Mouse (Mus musculus) testis, adult 2 months (tissue): ENCODE measurements around the gene Rtl8b.

Experiments
- CTCF ChIP-seq: fragments of 200-500 bp; IDR thresholded peaks from 2 replicates; pipeline ENCODE4 v1.5.1; 2012; ENCODE audit warnings: low read depth, mild to moderate bottlenecking, inconsistent platforms, low read length, moderate library complexity; ENCODE audit not compliant: control insufficient read depth, insufficient read depth, insufficient replicate concordance
- POLR2A ChIP-seq: fragments of 200-500 bp; IDR thresholded peaks from 2 replicates; pipeline ENCODE4 v1.6.1; 2012; ENCODE audit warnings: low read depth, mild to moderate bottlenecking, inconsistent platforms, low read length, moderate library complexity; ENCODE audit not compliant: control insufficient read depth

- TF ChIP-seq POLR2A, result no peak
- no peak for TF ChIP-seq CTCF
These were observed 32.5 kb upstream of the Rtl8b start for GRCm38 (mm10) chrX:53702673-53703072.
